Mouse (Mus musculus): Measurements from ENCODE around the gene Fzd4.

GRCm38 (mm10) chr7:89367643-89368042 is 36.5 kb upstream of the Fzd4 start:
- TF ChIP-seq CTCF (IDR thresholded peaks at IDR 0.05; ENCODE audit: low read depth) (no peak), EP300 (IDR thresholded peaks at IDR 0.05; ENCODE audit: low read depth) (no peak)
